8 mouse cellular contexts compared by ENCODE assay signal in the genomic region with DNA sequence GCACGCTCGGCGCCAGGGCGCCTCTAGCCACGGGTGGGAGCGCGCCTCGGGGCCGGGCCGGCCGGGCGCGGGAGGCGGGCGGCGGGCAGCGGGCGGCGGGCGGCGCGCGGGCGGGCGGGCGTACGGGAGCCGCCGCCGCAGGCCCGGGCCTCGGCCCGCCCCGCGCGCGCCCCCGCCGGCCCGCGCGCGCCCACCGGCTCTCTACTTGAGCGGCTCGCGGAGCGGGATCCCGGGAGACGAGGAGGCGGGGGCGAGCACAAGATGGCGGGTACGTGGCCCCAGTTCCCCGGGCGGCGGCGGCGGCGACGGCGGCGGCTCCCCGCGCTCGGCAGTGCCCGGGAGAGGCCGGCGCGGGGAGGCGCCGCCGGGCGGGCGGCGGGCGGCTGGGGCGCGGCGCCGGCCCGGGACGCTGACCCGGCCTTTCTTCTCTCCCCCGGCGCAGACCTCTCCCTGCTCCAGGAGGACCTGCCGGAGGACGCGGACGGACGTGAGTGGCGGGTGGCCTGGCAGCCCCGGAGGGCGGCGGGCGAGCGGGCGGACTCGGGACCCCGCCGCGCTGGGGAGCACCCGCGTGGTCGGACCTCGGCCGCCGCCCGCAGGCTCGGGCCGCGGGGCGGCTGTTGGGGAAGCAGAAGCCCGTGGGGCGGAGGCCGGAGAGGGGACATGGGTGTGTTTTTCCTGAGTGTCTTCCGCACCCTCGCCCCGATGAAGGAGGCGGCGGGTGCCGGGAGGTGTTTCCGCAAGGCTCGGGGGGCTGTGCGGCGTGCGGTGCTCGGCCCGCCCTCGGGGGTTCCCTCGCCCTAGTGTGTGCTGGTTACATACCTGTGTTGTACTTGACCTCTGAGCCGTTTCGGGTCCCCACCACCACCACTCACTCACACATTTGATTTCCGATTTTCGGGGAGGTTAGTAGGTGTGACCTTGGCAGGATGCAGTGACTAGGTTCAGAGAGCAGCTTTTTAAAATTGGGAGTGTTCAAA. TPM values are rescaled to one million over a fixed set of nuclear protein-coding genes. Genes with fewer than 3 reads are reported as not detected.
A peak's percentile ranks its signal among the peaks of the same experiment; 100 is the strongest.
DNase-seq lines count a peak whose midpoint lies in the region; ATAC-seq and TF ChIP-seq lines count a peak whose summit lies in the region.

No protein-coding gene starts in this region.

- peak overlapping the region; percentile 99 for H3K27ac ChIP-seq in embryonic facial prominence, embryonic 15.5 days (replicated peaks)
- H3K27ac ChIP-seq in heart, embryonic 12.5 days (ENCODE audit: poor library complexity, severe bottlenecking): peak overlapping the region; percentile 99
- peak overlapping the region; percentile 96 for H3K27ac ChIP-seq in kidney, embryonic 15.5 days
- H3K27ac ChIP-seq in liver, embryonic 13.5 days: peak overlapping the region; percentile 90

- no peaks in the 10 kb centered on the region for H3K27me3 ChIP-seq in C2C12 (ENCODE audit: control insufficient read depth, insufficient read depth, insufficient read length)
- H3K27me3 ChIP-seq in embryonic facial prominence, embryonic 15.5 days: no peaks in the 10 kb centered on the region
- H3K27me3 ChIP-seq in heart, embryonic 12.5 days (replicated peaks): no peaks in the 10 kb centered on the region
- H3K27me3 ChIP-seq in kidney, embryonic 15.5 days: no peaks in the 10 kb centered on the region
- H3K27me3 ChIP-seq in liver, embryonic 13.5 days: peaks cover 13% of the 10 kb centered on the region; the same call in 1 of the 2 replicates

- peak overlapping the region; percentile 96 for H3K9ac ChIP-seq in embryonic facial prominence, embryonic 15.5 days
- peak overlapping the region; percentile 100 for H3K9ac ChIP-seq in heart, embryonic 12.5 days
- H3K9ac ChIP-seq in kidney, embryonic 15.5 days: peak overlapping the region; percentile 95
- peak overlapping the region; percentile 92 for H3K9ac ChIP-seq in liver, embryonic 13.5 days

- H3K79me3 ChIP-seq in C2C12 (ENCODE audit: low read depth): peaks cover 47% of the 10 kb centered on the region

- peak overlapping the region; percentile 73 for H3K4me3 ChIP-seq in C2C12 (ENCODE audit: insufficient read depth, poor library complexity, severe bottlenecking)
- H3K4me3 ChIP-seq in embryonic facial prominence, embryonic 15.5 days (replicated peaks): peak overlapping the region; percentile 90
- peak overlapping the region; percentile 97 for H3K4me3 ChIP-seq in heart, embryonic 12.5 days
- H3K4me3 ChIP-seq in kidney, embryonic 15.5 days (replicated peaks): peak overlapping the region; percentile 93
- peak overlapping the region; percentile 85 for H3K4me3 ChIP-seq in liver, embryonic 13.5 days (replicated peaks)

- H3K4me2 ChIP-seq in embryonic facial prominence, embryonic 15.5 days (replicated peaks): peak overlapping the region; percentile 64
- peak overlapping the region; percentile 70 for H3K4me2 ChIP-seq in heart, embryonic 12.5 days
- peak overlapping the region; percentile 69 for H3K4me2 ChIP-seq in kidney, embryonic 15.5 days
- H3K4me2 ChIP-seq in liver, embryonic 13.5 days: peak overlapping the region; percentile 91

- no peak for TF ChIP-seq CTCF in C2C12 (IDR thresholded peaks at IDR 0.05; ENCODE audit: control insufficient read depth, insufficient read depth, insufficient read length)

- H3ac ChIP-seq in C2C12 (ENCODE audit: control insufficient read depth, insufficient read length, low read depth): peak overlapping the region; percentile 98

- H3K9me3 ChIP-seq in embryonic facial prominence, embryonic 15.5 days (replicated peaks): no peaks in the 10 kb centered on the region
- no peaks in the 10 kb centered on the region for H3K9me3 ChIP-seq in heart, embryonic 12.5 days (replicated peaks)
- H3K9me3 ChIP-seq in kidney, embryonic 15.5 days (replicated peaks): no peaks in the 10 kb centered on the region
- H3K9me3 ChIP-seq in liver, embryonic 13.5 days (replicated peaks): no peaks in the 10 kb centered on the region

- peaks cover 51% of the 10 kb centered on the region for H3K79me2 ChIP-seq in C2C12 (ENCODE audit: control insufficient read depth, insufficient read depth)

- peak; percentile 44 to 57 for DNase-seq in adrenal gland, postnatal 4 days (ENCODE audit: low spot score in 2 of 2)
- peak; percentile 45 for DNase-seq in liver, embryonic 13.5 days
- peak; percentile 61 for DNase-seq in naive thymus-derived CD4-positive, alpha-beta T cell, adult 2 months (ENCODE audit: low read depth)
- peak; percentile 72 to 85 for DNase-seq in spleen, postnatal 4 days (ENCODE audit: low spot score in 2 of 2)

- under 1% methylated on average over 79 of the region's 135 CpGs for WGBS in embryonic facial prominence, embryonic 15.5 days
- WGBS in heart, embryonic 12.5 days: 7% methylated on average over 87 of the region's 135 CpGs
- WGBS in kidney, embryonic 15.5 days: under 1% methylated on average over 45 of the region's 135 CpGs
- under 1% methylated on average over 73 of the region's 135 CpGs for WGBS in liver, embryonic 13.5 days (ENCODE audit: insufficient replicate concordance)

- ATAC-seq in embryonic facial prominence, embryonic 15.5 days (ENCODE audit: insufficient number of reproducible peaks, low FRiP score, low TSS enrichment, low read depth): peak; percentile 44
- peak; percentile 80 for ATAC-seq in heart, embryonic 12.5 days (ENCODE audit: insufficient number of reproducible peaks, low FRiP score)
- ATAC-seq in kidney, embryonic 15.5 days (replicated peaks; ENCODE audit: low FRiP score): peak; percentile 80
- ATAC-seq in liver, embryonic 13.5 days (ENCODE audit: low read depth): peak; percentile 54

- peaks cover 34% of the 10 kb centered on the region for H3K36me3 ChIP-seq in C2C12 (ENCODE audit: control insufficient read depth, insufficient read depth)
- peaks cover 8% of the 10 kb centered on the region; the same call in 1 of the 2 replicates for H3K36me3 ChIP-seq in embryonic facial prominence, embryonic 15.5 days
- H3K36me3 ChIP-seq in heart, embryonic 12.5 days: peaks cover 26% of the 10 kb centered on the region
- H3K36me3 ChIP-seq in kidney, embryonic 15.5 days: peaks cover 21% of the 10 kb centered on the region
- H3K36me3 ChIP-seq in liver, embryonic 13.5 days: peaks cover 8% of the 10 kb centered on the region

- H3K4me1 ChIP-seq in embryonic facial prominence, embryonic 15.5 days: peaks cover 20% of the 10 kb centered on the region
- H3K4me1 ChIP-seq in heart, embryonic 12.5 days (replicated peaks): peaks cover 30% of the 10 kb centered on the region
- peaks cover 29% of the 10 kb centered on the region for H3K4me1 ChIP-seq in kidney, embryonic 15.5 days
- peaks cover 48% of the 10 kb centered on the region for H3K4me1 ChIP-seq in liver, embryonic 13.5 days (replicated peaks)

TF ChIP-seq in C2C12, 6 proteins besides CTCF, POLR2A, EP300 and RAD21:
- no peak for TF ChIP-seq MAX (IDR thresholded peaks at IDR 0.05)
- no peak for TF ChIP-seq MYOD1 (IDR thresholded peaks at IDR 0.05; ENCODE audit: control insufficient read depth, insufficient read length, low read depth)
- no peak for TF ChIP-seq MYOG (IDR thresholded peaks at IDR 0.05; ENCODE audit: control insufficient read depth, extremely low read depth, insufficient read length)
- TF ChIP-seq CEBPB (IDR thresholded peaks at IDR 0.05; ENCODE audit: low read depth): no peak
- no peak for TF ChIP-seq FOSL1 (IDR thresholded peaks at IDR 0.05; ENCODE audit: insufficient read depth, low read length, poor library complexity, severe bottlenecking)
- no peak for TF ChIP-seq USF1 (IDR thresholded peaks at IDR 0.05; ENCODE audit: low read depth)

RNA-seq across cellular contexts. Expression of gene Ppp4r1, which starts 1.1 kb away (rescaled TPM):
- polyA plus RNA-seq in C2C12 (2012; fragmentation: generic; extraction: Trizol): 61.8 TPM
- total RNA-seq in adrenal gland, postnatal 4 days (2021): 10 to 100 TPM; 77.6 to 84.9 TPM
- polyA plus RNA-seq in embryonic facial prominence, embryonic 15.5 days (2015; fragmentation: Nextera tagmentation; extraction: Ambion mirVana): 37.2 and 38.0 TPM in 2 replicates
- 33.5 and 37.5 TPM in 2 replicates for polyA plus RNA-seq in heart, embryonic 12.5 days (2016; fragmentation: Nextera tagmentation; extraction: Ambion mirVana)
- 42.3 and 44.6 TPM in 2 replicates for polyA plus RNA-seq in kidney, embryonic 15.5 days (2015; fragmentation: Nextera tagmentation; extraction: Ambion mirVana)
- 10.1 and 12.2 TPM in 2 replicates for polyA plus RNA-seq in liver, embryonic 13.5 days (2015; fragmentation: Nextera tagmentation; extraction: Ambion mirVana)

RNA-seq across cellular contexts. Expression of gene Rab31, which starts 10.9 kb away (rescaled TPM):
- 144 TPM for polyA plus RNA-seq in C2C12 (2012; fragmentation: generic; extraction: Trizol)
- total RNA-seq in adrenal gland, postnatal 4 days (2021): 10 to 100 TPM; 43.3 to 46.2 TPM
- 49.8 and 50.9 TPM in 2 replicates for polyA plus RNA-seq in embryonic facial prominence, embryonic 15.5 days (2015; fragmentation: Nextera tagmentation; extraction: Ambion mirVana)
- 31.2 and 33.4 TPM in 2 replicates for polyA plus RNA-seq in heart, embryonic 12.5 days (2016; fragmentation: Nextera tagmentation; extraction: Ambion mirVana)
- 32.9 and 33.6 TPM in 2 replicates for polyA plus RNA-seq in kidney, embryonic 15.5 days (2015; fragmentation: Nextera tagmentation; extraction: Ambion mirVana)
- 4.5 and 5.3 TPM in 2 replicates for polyA plus RNA-seq in liver, embryonic 13.5 days (2015; fragmentation: Nextera tagmentation; extraction: Ambion mirVana)

Comparison
In these comparisons a context has a peak if more than half of its experiments do, and no peak if none do; other contexts are left out.
1. Peak in every context shown above with its lines: DNase-seq, ATAC-seq, H3K4me3 ChIP-seq and H3K27ac ChIP-seq.